Mouse (Mus musculus) ES-E14 (cell line): ENCODE measurements around the gene Ptpn22.
"Not testable (repeated sequence)": the region's sequence is repeated elsewhere in the genome, so short reads cannot be mapped to it uniquely, and the experiment has no call there.

Experiments used
- CHD2 ChIP-seq: IDR thresholded peaks from 2 replicates; pipeline ENCODE4 v1.6.1; 2014; ENCODE audit warnings: mild to moderate bottlenecking, low read depth, low read length, inconsistent platforms
- HCFC1 ChIP-seq: IDR thresholded peaks from 2 replicates; pipeline ENCODE4 v1.6.1; 2012; ENCODE audit warnings: low read length, inconsistent platforms, borderline replicate concordance; ENCODE audit not compliant: insufficient read depth
- ZC3H11A ChIP-seq: IDR thresholded peaks from 2 replicates; pipeline ENCODE4 v1.6.1; 2012; ENCODE audit warnings: low read depth, mild to moderate bottlenecking, inconsistent platforms, low read length, borderline replicate concordance
- ZNF384 ChIP-seq: IDR thresholded peaks from 2 replicates; pipeline ENCODE4 v1.6.1; 2012; ENCODE audit warnings: low read depth, low read length, inconsistent platforms

DNA sequence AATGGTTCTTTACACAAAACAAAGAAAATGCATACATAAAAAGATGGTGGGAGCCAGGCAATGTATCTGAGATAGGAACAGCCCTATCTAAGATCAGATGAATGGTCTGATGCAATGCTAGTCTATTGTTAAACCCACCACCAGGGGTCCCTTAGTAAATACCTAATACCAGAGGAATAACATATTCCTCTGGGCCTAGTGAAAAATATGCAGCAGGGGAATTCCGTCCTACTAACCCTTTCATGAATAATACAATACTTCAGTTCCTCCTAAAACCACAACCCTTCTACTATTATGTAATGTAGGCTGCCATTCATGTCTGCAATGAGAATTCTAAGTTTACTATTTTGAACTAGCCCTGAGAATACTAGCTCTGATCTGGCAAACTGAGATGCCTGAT is 28.9 kb upstream of the Ptpn22 start:
- TF ChIP-seq CHD2, ZNF384, ZC3H11A, HCFC1: not testable (repeated sequence)
